Mouse (Mus musculus) MEL (cell line): ENCODE data around the gene Ank2.

Experiments
- CHD2 ChIP-seq: IDR thresholded peaks from 2 replicates; pipeline ENCODE4 v1.6.1; 2011; ENCODE audit warnings: low read length, improper control_type of control experiment
- CTCF ChIP-seq, 3 experiments: IDR thresholded peaks in 2 of 3; conservative IDR thresholded peaks in 1 of 3; 2 replicates each; pipeline ENCODE4 v1.5.1; 2011 to 2012; ENCODE audit warnings: low read length in 3 of 3, low read depth in 2 of 3, mild to moderate bottlenecking in 2 of 3, improper control_type of control experiment in 1 of 3, inconsistent platforms in 1 of 3, mixed read lengths in 1 of 3, moderate library complexity in 1 of 3; ENCODE audit not compliant: control insufficient read depth in 1 of 3, insufficient read depth in 1 of 3, poor library complexity in 1 of 3, severe bottlenecking in 1 of 3
- ETS1 ChIP-seq: IDR thresholded peaks from 2 replicates; pipeline ENCODE4 v1.6.1; 2012; ENCODE audit warnings: low read depth, mild to moderate bottlenecking, inconsistent platforms, low read length, improper control_type of control experiment, moderate library complexity
- MAX ChIP-seq: IDR thresholded peaks from 2 replicates; pipeline ENCODE4 v1.6.1; 2011; ENCODE audit warnings: low read length, improper control_type of control experiment
- MEF2A ChIP-seq: IDR thresholded peaks from 2 replicates; pipeline ENCODE4 v1.6.1; 2014; ENCODE audit warnings: low read depth, mild to moderate bottlenecking, inconsistent platforms, low read length, improper control_type of control experiment; ENCODE audit not compliant: poor library complexity, insufficient replicate concordance, severe bottlenecking; ENCODE audit errors: extremely low read depth
- NELFE ChIP-seq: IDR thresholded peaks from 2 replicates; pipeline ENCODE4 v1.6.1; 2011; ENCODE audit warnings: low read depth, low read length, improper control_type of control experiment
- POLR2A ChIP-seq, 2 experiments: IDR thresholded peaks; 2 replicates each; pipeline ENCODE4 v1.6.1; 2011 to 2012; ENCODE audit warnings: low read length in 2 of 2, mild to moderate bottlenecking in 2 of 2, control low read depth in 1 of 2, improper control_type of control experiment in 1 of 2, low read depth in 1 of 2, moderate library complexity in 1 of 2; ENCODE audit not compliant: control insufficient read depth in 1 of 2, insufficient read depth in 1 of 2, poor library complexity in 1 of 2
- SIN3A ChIP-seq: IDR thresholded peaks from 2 replicates; pipeline ENCODE4 v1.6.1; 2012; ENCODE audit warnings: low read length, improper control_type of control experiment, inconsistent platforms
- SMC3 ChIP-seq: IDR thresholded peaks from 2 replicates; pipeline ENCODE4 v1.6.1; 2011; ENCODE audit warnings: low read depth, low read length, improper control_type of control experiment
- UBTF ChIP-seq: IDR thresholded peaks from 2 replicates; pipeline ENCODE4 v1.6.1; 2012; ENCODE audit warnings: low read depth, mild to moderate bottlenecking, inconsistent platforms, low read length, improper control_type of control experiment, moderate library complexity, borderline replicate concordance; ENCODE audit not compliant: insufficient read depth
- USF1 ChIP-seq: IDR thresholded peaks from 2 replicates; pipeline ENCODE4 v1.6.1; 2014; ENCODE audit warnings: low read depth, mild to moderate bottlenecking, inconsistent platforms, low read length, improper control_type of control experiment, moderate library complexity
- ZKSCAN1 ChIP-seq: IDR thresholded peaks from 2 replicates; pipeline ENCODE4 v1.6.1; 2012; ENCODE audit warnings: low read depth, mild to moderate bottlenecking, inconsistent platforms, low read length, improper control_type of control experiment, moderate library complexity
- ZNF384 ChIP-seq: IDR thresholded peaks from 2 replicates; pipeline ENCODE4 v1.6.1; 2012; ENCODE audit warnings: low read depth, mild to moderate bottlenecking, inconsistent platforms, low read length, improper control_type of control experiment

DNA sequence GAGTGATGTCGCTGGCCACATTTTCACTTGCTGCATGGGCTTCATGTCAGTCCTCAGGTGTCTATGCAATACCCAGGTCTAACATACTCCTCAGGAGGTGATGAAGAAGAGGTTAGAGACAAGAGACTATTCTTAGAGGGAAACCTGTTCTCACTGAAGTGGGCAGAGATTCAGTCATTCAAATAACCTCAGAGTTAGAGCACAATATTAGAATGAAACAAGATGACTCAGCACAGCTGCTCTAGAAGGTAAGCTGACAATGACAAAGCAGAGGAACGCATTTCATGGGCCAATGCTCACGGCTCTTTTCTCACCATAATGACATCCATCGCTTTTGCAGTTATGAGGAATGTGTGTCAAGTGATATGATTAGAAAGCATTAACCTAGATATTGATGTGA, 475.2 kb downstream of the Ank2 start:
- TF ChIP-seq USF1 (no peak), MEF2A (no peak), CTCF (IDR thresholded peaks at IDR 0.05 in 2 of 3, conservative IDR thresholded peaks at IDR 0.05 in 1 of 3; ENCODE audit: control insufficient read depth in 1 of 3, insufficient read depth in 1 of 3, low read depth in 2 of 3, low read length in 3 of 3, poor library complexity in 1 of 3, severe bottlenecking in 1 of 3) (no peak), MAX (no peak), UBTF (no peak), POLR2A (IDR thresholded peaks at IDR 0.05; ENCODE audit: control insufficient read depth in 1 of 2, insufficient read depth in 1 of 2, low read depth in 1 of 2, low read length in 2 of 2, poor library complexity in 1 of 2) (no peak), SIN3A (no peak), ETS1 (no peak), SMC3 (no peak), ZKSCAN1 (no peak), ZNF384 (no peak), CHD2 (no peak), NELFE (no peak)
